Mouse (Mus musculus) CD4-positive, CD25-positive, alpha-beta regulatory T cell, adult 2 months (primary cell): Measurements from ENCODE around the gene Stn1.
A peak's percentile ranks its signal among the peaks of the same experiment; 100 is the strongest.

ENCODE experiments used
- DNase-seq: peaks from one replicate; pipeline ENCODE4 v3.0.0-alpha.2; 2012; ENCODE audit warnings: low read depth, low spot score

Stn1 gene

DNA sequence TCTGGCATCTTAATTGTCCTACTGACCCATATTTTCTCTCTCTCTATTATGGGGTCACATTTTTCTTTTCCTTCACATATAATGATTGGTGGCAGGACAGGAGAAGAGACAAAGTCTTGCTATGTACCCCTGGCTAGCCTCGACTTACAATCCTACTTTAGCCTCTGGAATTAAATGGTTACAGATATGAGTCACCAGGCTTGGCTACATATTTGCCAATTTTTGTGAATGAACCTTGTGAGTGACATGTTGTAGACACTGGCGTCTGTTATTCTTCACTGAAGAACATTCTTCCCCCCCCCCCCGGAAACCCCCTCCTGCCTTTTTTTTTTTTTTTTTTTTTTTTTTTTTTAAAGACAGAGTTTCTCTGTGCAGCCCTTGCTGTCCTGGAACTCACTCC lies 54.0 kb downstream of the Stn1 start:
- no peak for DNase-seq

- DNase-seq: no peak
Measured at GRCm38 (mm10) chr19:47473453-47473852, 63.9 kb downstream of the Stn1 start.

- DNase-seq: no peak
Measured at GRCm38 (mm10) chr19:47472881-47473400, 64.4 kb downstream of the Stn1 start.

- DNase-seq: no peak
Measured at GRCm38 (mm10) chr19:47471808-47472207, 65.5 kb downstream of the Stn1 start.

- no peak for DNase-seq
Measured at GRCm38 (mm10) chr19:47468750-47469149, 68.6 kb downstream of the Stn1 start.

DNA sequence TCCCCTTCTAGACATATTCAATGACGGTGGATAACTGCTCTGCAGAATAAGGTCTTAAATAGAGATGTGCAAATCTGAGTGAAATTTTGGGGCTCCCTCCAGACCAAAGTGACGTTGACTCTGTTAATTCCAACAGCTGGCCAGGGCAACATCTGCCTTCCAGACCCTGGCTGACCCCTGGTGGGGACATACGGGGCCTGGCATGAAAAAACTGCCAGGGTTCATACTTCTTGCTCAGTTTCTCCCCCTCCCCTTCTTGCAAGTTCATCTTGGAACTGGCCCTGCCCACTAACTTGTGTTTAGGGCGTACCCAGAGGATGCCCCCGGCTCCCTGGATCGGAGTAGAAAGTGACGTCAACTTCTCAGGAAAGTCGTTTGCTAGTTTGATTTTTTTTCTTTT lies 70.5 kb downstream of the Stn1 start:
- DNase-seq: no peak

DNA sequence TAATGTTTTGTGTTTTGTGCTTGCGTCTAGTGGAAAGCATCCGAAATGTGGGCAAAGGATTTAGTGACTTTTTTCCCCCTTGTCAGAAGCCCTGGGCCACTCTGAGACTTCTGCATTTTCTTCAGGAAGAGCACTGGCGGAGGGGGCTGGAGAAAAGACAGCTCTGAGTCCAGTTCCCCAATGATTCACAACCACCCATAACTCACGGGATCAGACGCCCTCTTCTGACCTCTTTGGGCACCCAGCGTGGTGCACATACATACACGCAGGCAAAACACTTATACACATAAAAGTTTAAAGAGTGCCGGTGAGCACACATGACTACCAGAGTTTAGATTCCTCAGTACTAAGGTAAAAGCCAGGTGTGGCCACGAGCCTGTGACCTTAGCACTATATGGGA lies 71.8 kb downstream of the Stn1 start:
- DNase-seq: peak; percentile 53

DNA sequence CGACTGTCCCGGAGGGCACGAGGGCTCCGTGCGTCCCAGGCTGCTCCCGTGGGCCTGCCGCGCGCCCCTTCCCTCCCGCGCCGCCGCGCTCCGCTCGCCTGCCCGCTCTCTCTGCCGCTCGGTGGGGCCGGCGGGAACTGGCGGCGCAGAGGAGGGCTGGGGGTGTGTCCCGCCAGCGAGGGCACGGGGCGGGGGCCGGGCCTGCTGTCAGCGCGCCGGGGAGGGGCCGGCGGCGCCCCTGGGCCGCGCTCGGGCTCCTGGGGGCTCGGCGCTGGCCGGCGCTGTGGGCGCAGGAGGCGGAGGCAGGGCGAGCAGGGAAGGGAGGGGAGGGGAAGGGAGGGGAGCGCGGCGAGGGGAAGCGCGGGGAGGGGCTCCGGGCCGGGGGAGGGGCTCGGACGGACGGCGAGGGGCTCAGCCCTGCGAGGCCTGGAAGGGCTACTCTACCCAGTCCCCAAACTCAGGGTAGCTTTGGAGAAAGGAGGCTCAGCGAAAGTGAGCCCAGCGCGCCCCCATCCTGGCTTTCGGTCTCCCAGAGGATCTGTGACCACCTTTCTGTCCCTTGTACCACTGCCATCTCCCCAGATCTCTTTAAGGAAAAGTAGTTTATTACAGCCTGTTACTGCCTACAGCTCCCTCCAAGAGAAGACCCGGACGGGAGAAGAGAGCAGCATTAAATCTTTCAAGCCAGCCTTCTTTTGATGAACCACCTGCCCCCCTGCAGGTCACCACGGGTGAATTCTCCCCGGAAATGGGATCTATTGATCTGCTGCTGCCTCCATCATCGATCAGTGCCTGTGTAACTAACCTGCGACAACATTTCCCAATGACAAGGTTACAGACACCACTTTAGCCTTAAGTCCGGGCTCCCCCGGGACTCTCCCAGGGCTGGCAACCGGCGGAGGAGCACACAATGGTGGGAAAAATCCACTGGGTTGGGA lies 72.7 kb downstream of the Stn1 start, which contains the start of gene Sh3pxd2a:
TSS of gene Sh3pxd2a (minus strand) at position 98 of the 938 bp plus-strand sequence.
- DNase-seq: peak; percentile 78

GRCm38 (mm10) chr19:47463636-47464303 lies 73.5 kb downstream of the Stn1 start:
- peak; percentile 91 for DNase-seq

GRCm38 (mm10) chr19:47463206-47463605 lies 74.1 kb downstream of the Stn1 start:
- peak; percentile 20 for DNase-seq

DNA sequence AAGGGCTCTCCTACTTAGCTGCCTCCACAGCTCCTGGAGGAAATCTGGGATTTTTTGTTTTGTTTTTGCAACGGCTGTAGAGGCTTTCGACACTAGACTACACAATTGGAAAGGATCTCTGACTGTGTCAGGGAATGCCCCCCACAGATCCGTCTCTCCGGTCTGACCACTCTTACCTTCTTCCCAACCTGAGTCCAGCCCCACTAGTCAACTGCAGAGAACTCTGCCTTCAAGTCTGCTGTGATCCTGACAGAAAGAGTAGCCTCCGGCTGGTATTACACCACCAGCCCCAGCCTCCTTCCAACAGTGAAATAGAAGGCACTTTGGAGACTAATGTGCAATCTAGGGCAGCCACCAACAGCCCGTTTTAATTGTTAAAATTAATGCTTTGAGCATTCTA lies 74.6 kb downstream of the Stn1 start:
- no peak for DNase-seq

DNA sequence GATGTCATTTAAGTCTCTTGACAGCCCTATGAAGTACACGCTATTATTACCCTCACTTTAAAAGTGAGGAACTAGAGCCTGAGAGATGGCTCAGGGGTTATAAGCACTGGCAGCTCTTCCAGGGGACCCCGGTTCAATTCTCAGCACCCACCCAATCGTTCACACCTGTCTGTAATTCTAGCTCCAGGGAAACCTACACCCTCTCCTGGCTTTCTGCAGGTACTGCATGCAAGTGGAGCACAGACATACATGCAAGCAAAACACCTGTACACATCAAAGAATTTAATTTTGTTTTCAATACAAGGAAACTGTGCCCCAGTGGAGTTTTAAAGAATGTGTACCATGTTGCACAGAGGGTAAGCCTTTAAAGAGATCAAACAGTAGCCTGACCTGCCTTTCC lies 75.5 kb downstream of the Stn1 start:
- DNase-seq: peak; percentile 33

DNA sequence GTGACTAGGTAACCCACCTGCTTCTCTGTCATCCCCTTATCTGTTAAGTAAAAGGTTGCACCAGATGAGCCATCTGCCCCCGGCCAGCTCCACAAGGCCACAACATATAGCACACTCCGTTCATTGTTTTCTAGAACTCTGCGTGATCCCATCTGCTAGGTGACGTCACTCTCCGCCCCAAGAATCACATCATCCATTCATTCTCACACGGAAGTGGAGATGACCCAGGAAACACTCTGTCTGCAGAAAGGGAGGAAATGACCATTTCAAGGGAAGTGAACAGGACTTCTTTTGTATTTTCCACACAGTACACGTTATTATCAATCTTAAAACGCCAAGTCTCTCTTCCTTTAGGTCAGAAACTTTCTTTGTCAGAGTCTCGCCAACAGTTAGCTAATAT lies 75.9 kb downstream of the Stn1 start:
- DNase-seq: no peak

GRCm38 (mm10) chr19:47460120-47460960 lies 77.0 kb downstream of the Stn1 start:
- DNase-seq: no peak

DNA sequence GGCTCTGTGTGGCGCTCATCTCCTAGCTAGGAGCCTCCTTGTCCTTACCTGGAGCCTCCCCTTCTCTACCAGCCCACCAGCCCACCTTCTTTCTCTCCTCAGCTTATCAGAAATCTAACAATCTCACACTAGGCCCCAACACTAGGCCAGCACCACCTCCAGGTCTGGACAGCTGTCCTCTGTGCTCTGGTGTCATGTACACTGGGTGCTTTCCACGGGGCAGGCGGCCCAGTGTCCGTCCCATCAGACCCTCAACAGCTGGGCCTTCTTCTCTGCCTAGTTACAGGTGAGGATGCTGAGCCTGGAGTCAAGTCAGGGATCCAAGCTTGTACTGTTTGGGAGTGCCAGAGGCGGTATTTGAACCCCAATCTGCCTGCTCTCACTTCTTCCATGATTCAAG lies 78.1 kb downstream of the Stn1 start:
- DNase-seq: no peak

- no peak for DNase-seq
Measured at GRCm38 (mm10) chr19:47458504-47459161, 78.7 kb downstream of the Stn1 start.

DNA sequence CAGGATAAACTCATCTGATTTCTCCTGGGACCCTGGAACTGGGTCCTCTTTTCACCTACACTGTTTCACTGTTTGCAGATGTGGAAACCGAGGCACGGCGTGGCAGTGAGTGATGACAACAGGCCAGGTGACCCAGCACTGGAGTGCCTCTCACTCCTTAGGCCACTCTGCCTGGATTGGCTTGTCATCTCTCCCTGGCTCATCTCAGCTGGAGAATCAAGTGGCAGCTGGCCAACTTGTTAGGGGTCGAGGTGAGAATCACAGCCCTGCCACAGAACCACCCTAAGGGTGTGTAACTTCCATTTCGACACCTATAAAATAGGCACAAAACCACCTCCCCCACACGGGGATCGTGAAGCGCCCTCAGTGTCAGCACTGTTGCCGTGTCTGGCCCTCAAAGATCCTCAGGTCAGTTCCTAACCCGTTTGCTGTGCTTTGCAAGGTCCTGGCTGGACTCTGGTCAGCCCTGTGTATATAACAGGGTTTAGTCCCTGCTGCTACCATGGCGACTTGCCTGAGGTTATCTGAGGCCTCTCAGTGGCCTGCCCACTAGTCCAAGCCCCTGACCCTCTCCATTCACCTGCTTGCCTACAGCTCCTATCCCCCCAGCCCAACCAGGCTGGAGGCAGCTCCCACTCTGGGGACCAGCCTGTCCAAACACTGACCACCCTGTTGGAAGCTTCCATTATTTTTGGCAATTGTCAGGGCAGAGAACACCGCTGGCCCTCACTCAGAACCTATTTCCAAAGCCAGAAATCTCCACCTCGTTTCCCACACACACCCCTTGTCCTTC lies 79.4 kb downstream of the Stn1 start:
- DNase-seq: no peak

GRCm38 (mm10) chr19:47456021-47456420 lies 81.3 kb downstream of the Stn1 start:
- no peak for DNase-seq

GRCm38 (mm10) chr19:47455001-47455755 lies 82.1 kb downstream of the Stn1 start:
- no peak for DNase-seq
